Mouse (Mus musculus) liver, postnatal 0 days (tissue): Measurements from ENCODE around the gene Rbm33.

ENCODE experiments used
- CTCF ChIP-seq: sonication (generic); IDR thresholded peaks from 2 replicates; pipeline ENCODE4 v1.5.1; 2016; ENCODE audit warnings: antibody characterized with exemption, low read depth
- EP300 ChIP-seq: IDR thresholded peaks from 2 replicates; pipeline ENCODE4 v1.6.1; 2016; ENCODE audit warnings: antibody characterized with exemption, low read depth, mild to moderate bottlenecking

DNA sequence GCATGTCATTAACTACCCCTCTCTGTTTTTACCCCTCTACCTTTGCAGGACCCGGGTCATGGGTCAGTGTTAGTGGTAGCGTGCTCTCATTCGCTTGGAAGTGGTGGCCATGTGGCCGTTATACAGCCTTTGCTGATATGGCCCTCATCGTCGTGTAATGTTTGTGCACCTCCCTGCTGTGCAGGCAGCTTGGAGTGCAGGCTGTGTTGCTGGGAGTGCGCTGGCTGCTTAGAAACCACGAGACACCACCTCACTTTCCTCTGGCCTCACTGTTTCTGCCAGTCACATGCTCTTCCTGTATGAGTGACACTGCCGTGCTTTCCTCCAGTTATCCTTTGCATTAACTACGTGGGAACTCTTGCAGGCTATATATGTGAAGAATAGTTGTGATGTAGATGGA, 101.8 kb downstream of the Rbm33 start:
- no peak for TF ChIP-seq CTCF
- TF ChIP-seq EP300, result no peak
